Mouse (Mus musculus) E14TG2a.4 (cell line): ENCODE measurements around the gene Tmem41a.
"Not testable (repeated sequence)": the region's sequence is repeated elsewhere in the genome, so short reads cannot be mapped to it uniquely, and the experiment has no call there.

Experiments
- H3K27me3 ChIP-seq: 2 replicates; pipeline ENCODE4 v1.6.1; 2014; ENCODE audit warnings: low read length, control low read depth; ENCODE audit not compliant: insufficient read depth
- H3K36me3 ChIP-seq: 2 replicates; pipeline ENCODE4 v1.6.1; 2014; ENCODE audit warnings: low read length, control low read depth; ENCODE audit not compliant: insufficient read depth
- H3K4me1 ChIP-seq: replicated peaks from 2 replicates; pipeline ENCODE4 v1.6.1; 2014; ENCODE audit warnings: low read depth, low read length, control low read depth
- H3K4me3 ChIP-seq: replicated peaks from 2 replicates; pipeline ENCODE4 v1.5.1; 2014; ENCODE audit warnings: mild to moderate bottlenecking, low read length
- H3K9me3 ChIP-seq: 2 replicates; pipeline ENCODE4 v1.6.1; 2014; ENCODE audit warnings: low read length, control low read depth
- CTCF ChIP-seq: conservative IDR thresholded peaks from 2 replicates; pipeline ENCODE4 v1.5.1; 2014; ENCODE audit warnings: low read length
- NANOG ChIP-seq: IDR thresholded peaks from 2 replicates; pipeline ENCODE4 v1.6.1; 2014; ENCODE audit warnings: borderline replicate concordance, low read length, mixed read lengths
- POU5F1 ChIP-seq: IDR thresholded peaks from 2 replicates; pipeline ENCODE4 v1.6.1; 2014; ENCODE audit warnings: low read length, borderline replicate concordance

Gene Tmem41a

DNA sequence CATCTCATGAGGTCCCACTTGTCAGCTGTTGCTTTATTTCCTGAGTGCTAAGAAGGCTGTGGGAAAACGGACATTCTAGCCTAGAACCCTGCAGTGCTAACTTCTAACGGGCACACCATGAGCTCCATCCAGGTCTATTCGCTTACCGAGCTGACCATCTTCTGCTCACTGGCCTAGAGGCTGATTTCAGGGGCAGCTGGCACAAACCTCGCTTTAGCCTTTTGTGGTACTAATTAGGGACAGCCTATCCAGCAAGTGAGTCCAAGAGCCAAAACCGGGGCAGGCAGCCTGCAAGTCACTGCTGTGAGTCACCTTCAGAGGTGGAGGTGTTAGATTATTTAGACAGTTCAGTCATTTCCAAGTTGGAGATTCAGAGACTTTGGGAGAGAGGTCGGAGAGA lies 30.7 kb downstream of the Tmem41a start:
- Histone ChIP-seq H3K27me3 (peaks cover 12% of the 10 kb centered on the region), H3K9me3 (no peaks in the 10 kb centered on the region), H3K36me3 (no peaks in the 10 kb centered on the region), H3K4me3 (no peak overlapping the region), H3K4me1 (peaks cover 7% of the 10 kb centered on the region)
- TF ChIP-seq POU5F1: no peak
- no peak for TF ChIP-seq NANOG
- no peak for TF ChIP-seq CTCF

DNA sequence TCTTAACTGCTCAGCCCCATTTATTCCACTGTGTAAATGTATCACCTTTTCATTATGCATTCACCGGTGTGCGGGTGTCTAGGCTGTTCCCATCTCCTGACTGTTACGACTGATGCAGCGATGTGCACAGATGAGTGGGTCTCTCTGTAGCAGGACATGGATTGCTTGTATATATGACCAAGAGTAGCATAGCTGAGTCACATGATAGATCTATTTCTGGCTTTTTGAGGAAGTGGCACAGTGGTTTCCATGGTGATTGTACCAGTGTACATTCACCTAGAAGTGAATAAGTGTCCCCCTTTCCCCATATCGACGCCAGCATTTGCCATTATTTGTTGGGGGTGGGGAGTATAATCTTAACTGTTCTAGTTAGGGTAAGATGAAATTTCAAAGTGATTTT lies 34.0 kb downstream of the Tmem41a start:
- H3K9me3 ChIP-seq: no peaks in the 10 kb centered on the region
- H3K27me3 ChIP-seq: no peaks in the 10 kb centered on the region
- H3K4me1 ChIP-seq: peaks cover 8% of the 10 kb centered on the region
- H3K4me3 ChIP-seq: no peak overlapping the region
- no peaks in the 10 kb centered on the region for H3K36me3 ChIP-seq
- TF ChIP-seq CTCF: no peak
- TF ChIP-seq NANOG: no peak
- no peak for TF ChIP-seq POU5F1

DNA sequence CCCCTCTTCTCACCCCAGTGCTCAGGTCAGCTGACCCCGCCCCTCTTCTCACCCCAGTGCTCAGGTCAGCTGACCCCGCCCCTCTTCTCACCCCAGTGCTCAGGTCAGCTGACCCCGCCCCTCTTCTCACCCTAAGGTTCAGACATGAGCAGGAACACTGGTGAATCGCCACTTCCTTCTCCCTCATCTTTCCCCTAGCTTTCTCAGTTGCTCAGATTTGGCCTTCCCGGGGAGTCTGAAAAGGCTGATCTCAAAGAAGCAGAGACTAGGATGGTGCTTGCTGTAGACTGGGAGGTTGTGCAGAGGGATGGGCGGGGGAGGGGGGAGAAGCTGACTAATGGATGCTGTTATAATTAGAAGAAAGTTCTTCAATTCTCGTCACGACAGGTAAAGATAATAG lies 38.4 kb downstream of the Tmem41a start:
- H3K4me1 ChIP-seq: peaks cover 48% of the 10 kb centered on the region
- H3K36me3 ChIP-seq, H3K9me3 ChIP-seq, H3K27me3 ChIP-seq: not testable (repeated sequence)
- H3K4me3 ChIP-seq: peak overlapping the region; percentile 64; the same call in 1 of the 2 replicates

DNA sequence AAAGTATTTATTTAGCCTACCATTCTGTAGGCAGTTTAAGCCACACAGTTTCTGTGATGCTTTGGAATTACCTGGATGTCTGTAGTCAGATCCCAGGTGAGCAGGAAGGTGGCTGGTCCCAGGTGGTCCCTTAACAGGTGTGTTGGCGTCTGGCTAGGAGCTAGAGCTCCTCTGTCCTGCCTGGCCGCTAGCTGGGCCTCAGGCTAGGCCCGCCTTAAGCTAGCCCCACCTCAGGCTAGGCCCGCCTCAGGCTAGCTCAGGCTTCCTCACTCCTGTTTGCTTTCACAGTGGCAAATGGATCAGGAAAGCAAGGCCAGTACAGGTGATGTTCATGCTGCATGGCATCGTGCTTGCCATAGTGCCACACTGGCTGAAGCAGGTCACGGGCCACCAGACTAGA lies 40.5 kb downstream of the Tmem41a start:
- Histone ChIP-seq H3K27me3 (no peaks in the 10 kb centered on the region), H3K4me3 (no peak overlapping the region), H3K36me3 (no peaks in the 10 kb centered on the region), H3K9me3 (no peaks in the 10 kb centered on the region), H3K4me1 (peaks cover 48% of the 10 kb centered on the region)
- TF ChIP-seq NANOG (no peak), CTCF (no peak), POU5F1 (no peak)

DNA sequence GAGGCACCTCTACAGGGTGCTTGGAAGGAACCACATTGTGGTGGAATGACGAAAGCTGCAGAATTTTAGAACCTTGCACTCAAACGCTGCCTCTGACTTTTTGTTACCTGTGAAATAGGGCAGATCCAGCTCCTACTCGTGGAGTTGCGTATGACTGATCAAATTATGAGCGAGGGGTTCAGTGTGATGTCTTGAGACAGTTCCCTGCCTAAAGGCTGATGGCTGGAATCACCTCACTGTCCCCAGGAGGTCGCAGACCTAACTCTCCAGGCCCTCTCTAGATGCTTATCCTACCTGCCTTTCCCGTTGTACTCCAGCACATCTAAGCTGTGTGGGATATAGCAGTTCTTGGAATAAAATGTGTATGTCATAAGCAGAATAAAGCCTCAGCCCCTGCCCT lies 41.4 kb downstream of the Tmem41a start:
- H3K9me3 ChIP-seq: no peaks in the 10 kb centered on the region
- H3K36me3 ChIP-seq: no peaks in the 10 kb centered on the region
- TF ChIP-seq CTCF: no peak
- TF ChIP-seq NANOG: no peak
- no peak for TF ChIP-seq POU5F1
- no peak overlapping the region for H3K4me3 ChIP-seq
- H3K27me3 ChIP-seq: no peaks in the 10 kb centered on the region
- H3K4me1 ChIP-seq: peaks cover 48% of the 10 kb centered on the region

DNA sequence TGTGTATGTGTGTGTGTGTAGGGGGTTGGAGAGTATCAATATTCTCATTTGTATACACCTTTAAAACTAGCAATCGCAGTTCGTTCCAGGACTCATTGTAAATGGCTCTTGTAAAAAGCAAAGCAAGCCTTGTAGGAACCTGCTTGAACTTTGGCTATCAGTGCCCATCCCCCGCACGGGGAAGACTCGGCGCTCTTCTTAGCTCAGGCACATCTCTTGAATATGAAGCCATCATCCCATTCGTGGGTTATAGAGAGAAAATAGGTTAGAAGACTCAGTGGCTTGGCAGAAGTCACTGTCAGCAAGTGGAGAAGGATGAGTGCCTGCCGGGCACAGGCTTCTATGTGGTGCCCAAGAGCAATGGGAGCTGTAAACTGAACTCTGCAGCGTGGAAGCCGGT lies 42.7 kb downstream of the Tmem41a start:
- Histone ChIP-seq H3K27me3 (no peaks in the 10 kb centered on the region), H3K4me3 (no peak overlapping the region), H3K4me1 (peaks cover 48% of the 10 kb centered on the region), H3K36me3 (no peaks in the 10 kb centered on the region), H3K9me3 (no peaks in the 10 kb centered on the region)
- TF ChIP-seq CTCF: no peak
- no peak for TF ChIP-seq NANOG
- no peak for TF ChIP-seq POU5F1

DNA sequence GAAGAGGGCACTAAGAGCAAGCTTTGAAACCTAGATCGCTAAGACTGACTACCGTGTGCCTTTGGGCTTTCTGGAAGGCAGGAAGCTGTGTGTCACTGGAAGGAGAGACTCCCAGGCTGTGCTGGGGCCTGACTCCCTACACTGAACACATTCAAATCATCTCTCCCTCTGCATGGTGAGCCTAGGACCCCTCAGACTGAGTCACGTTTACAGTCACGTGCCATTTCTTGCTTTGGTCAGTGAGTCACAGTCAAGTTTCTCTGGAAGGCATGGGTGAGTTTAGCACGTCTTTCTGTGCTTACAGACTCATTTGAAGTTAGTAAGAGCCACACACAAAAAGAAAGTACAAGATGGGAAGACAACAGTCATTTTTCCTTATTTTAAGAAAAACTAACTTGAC lies 46.1 kb downstream of the Tmem41a start:
- Histone ChIP-seq H3K9me3 (no peaks in the 10 kb centered on the region), H3K27me3 (no peaks in the 10 kb centered on the region), H3K4me3 (no peak overlapping the region), H3K36me3 (no peaks in the 10 kb centered on the region), H3K4me1 (peaks cover 23% of the 10 kb centered on the region)
- TF ChIP-seq NANOG: no peak
- TF ChIP-seq CTCF: no peak
- TF ChIP-seq POU5F1: no peak

DNA sequence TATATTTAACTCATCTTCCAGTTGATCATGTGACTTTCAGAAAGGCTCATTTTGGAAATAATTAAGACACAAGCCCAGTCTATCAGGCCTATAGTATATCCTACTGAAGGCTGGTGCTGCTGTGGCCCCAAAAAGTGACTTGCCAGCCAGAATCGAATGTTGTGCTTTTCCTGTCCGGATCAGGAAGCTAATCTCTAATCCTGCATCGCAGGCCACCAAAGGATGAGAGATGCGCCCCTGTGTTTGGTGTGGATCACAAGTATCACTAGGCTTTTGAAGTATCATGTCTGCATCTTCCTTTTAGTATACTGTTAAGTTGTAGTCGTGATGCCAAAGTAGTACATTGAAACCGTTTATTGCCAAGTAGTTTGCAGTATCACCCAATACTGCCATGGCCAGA lies 53.5 kb downstream of the Tmem41a start:
- H3K4me3 ChIP-seq: no peak overlapping the region
- no peaks in the 10 kb centered on the region for H3K36me3 ChIP-seq
- H3K9me3 ChIP-seq: no peaks in the 10 kb centered on the region
- no peaks in the 10 kb centered on the region for H3K4me1 ChIP-seq
- TF ChIP-seq CTCF (no peak), NANOG (no peak)
- H3K27me3 ChIP-seq: no peaks in the 10 kb centered on the region

DNA sequence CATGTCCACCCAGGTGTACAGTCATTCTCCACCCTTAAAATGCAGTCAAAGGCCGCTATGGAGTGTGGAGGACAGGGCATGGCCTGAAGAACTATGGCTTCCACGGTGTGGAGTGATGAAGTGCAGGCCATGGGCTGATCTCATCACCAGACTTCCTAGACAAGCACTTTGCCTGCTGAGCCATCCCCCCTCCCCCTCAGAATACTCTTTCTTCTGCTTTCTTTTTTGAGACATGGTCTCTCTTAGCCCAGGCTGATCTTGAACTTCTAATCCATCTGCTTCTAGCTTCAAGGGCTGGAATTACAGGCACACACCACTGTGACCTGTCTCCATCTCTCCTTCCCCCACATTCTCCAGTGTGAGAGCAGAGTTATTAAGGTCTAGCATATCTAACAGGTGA lies 59.8 kb downstream of the Tmem41a start:
- TF ChIP-seq NANOG (no peak), CTCF (no peak), POU5F1 (no peak)
- H3K4me1 ChIP-seq: no peaks in the 10 kb centered on the region
- H3K27me3 ChIP-seq: 0 out of 2 replicates have a peak, but pooled peaks cover 3% of the 10 kb centered on the region
- H3K36me3 ChIP-seq: no peaks in the 10 kb centered on the region
- no peak overlapping the region for H3K4me3 ChIP-seq
- no peaks in the 10 kb centered on the region for H3K9me3 ChIP-seq
